Mouse (Mus musculus): ENCODE measurements around the gene Fgd1.

- no peak for TF ChIP-seq POLR2A (IDR thresholded peaks at IDR 0.05; ENCODE audit: low read depth, low read length)
- no peak for TF ChIP-seq CTCF (IDR thresholded peaks at IDR 0.05; ENCODE audit: extremely low read depth, insufficient read length, insufficient replicate concordance, low read depth, low read length)
Observed at GRCm38 (mm10) chrX:151046321-151046720, 371 bp downstream of the Fgd1 start.
